Mouse (Mus musculus) lung, embryonic 14.5 days (tissue): ENCODE results near the gene Trmt10c. TPM values are rescaled to one million over a fixed set of nuclear protein-coding genes. Genes with fewer than 3 reads are reported as not detected.
A peak's percentile ranks its signal among the peaks of the same experiment; 100 is the strongest.
"Not testable (repeated sequence)": the region's sequence is repeated elsewhere in the genome, so short reads cannot be mapped to it uniquely, and the experiment has no call there.

Source experiments
- ATAC-seq: fragments of 200-750 bp; cut with Nextera tagmentation; 2 replicates; pipeline ENCODE4 v1.8.0; 2017; ENCODE audit warnings: mild to moderate bottlenecking, moderate TSS enrichment, moderate library complexity; ENCODE audit not compliant: insufficient read depth
- DNase-seq: peaks from one replicate; pipeline ENCODE4 v3.0.0-alpha.2; 2015
- H3K27ac ChIP-seq: fragments of 300-500 bp; sonication (generic); 2 replicates; pipeline ENCODE4 v1.5.1; 2014; ENCODE audit warnings: low read depth, mild to moderate bottlenecking, moderate library complexity
- H3K27me3 ChIP-seq: fragments of 300-500 bp; sonication (generic); 2 replicates; pipeline ENCODE4 v1.6.1; 2014; ENCODE audit warnings: low read length, control low read depth; ENCODE audit not compliant: insufficient read depth
- H3K36me3 ChIP-seq: fragments of 300-500 bp; sonication (generic); 2 replicates; pipeline ENCODE4 v1.6.1; 2014; ENCODE audit warnings: control low read depth; ENCODE audit not compliant: insufficient read depth
- H3K4me1 ChIP-seq: fragments of 300-500 bp; sonication (generic); 2 replicates; pipeline ENCODE4 v1.6.1; 2014; ENCODE audit warnings: antibody characterized with exemption, control low read depth; ENCODE audit not compliant: insufficient read depth
- H3K4me2 ChIP-seq: fragments of 300-500 bp; sonication (generic); 2 replicates; pipeline ENCODE4 v1.6.1; 2014; ENCODE audit warnings: mild to moderate bottlenecking
- H3K4me3 ChIP-seq: fragments of 300-500 bp; sonication (generic); 2 replicates; pipeline ENCODE4 v1.5.1; 2014; ENCODE audit warnings: low read depth, low read length
- H3K9ac ChIP-seq: fragments of 300-500 bp; sonication (generic); 2 replicates; pipeline ENCODE4 v1.6.1; 2014
- H3K9me3 ChIP-seq: fragments of 300-500 bp; sonication (generic); 2 replicates; pipeline ENCODE4 v1.6.1; 2016; ENCODE audit warnings: low read depth, low read length, control low read depth
- CTCF ChIP-seq: IDR thresholded peaks from 2 replicates; pipeline ENCODE4 v1.5.1; 2016; ENCODE audit warnings: antibody characterized with exemption, low read depth
- WGBS: fragments of 180-500 bp; shearing (Covaris S2); extraction: QIAGEN DNeasy Blood & Tissue Kit; methylation state at CpG from one replicate; pipeline ENCODE4 v1.1.7; 2014; 5-methylcytosine and 5-hydroxymethylcytosine counted together
- polyA plus RNA-seq: library from polyadenylated mRNA; unstranded; fragments of >200 nt; fragmentation: Nextera tagmentation; extraction: Ambion mirVana; gene quantifications from 2 replicates; pipeline ENCODE4 v1.2.1, GENCODE M21; 2014

Gene Trmt10c
- polyA plus RNA-seq, 1 experiment from 2014 or later = 27.5 TPM

DNA sequence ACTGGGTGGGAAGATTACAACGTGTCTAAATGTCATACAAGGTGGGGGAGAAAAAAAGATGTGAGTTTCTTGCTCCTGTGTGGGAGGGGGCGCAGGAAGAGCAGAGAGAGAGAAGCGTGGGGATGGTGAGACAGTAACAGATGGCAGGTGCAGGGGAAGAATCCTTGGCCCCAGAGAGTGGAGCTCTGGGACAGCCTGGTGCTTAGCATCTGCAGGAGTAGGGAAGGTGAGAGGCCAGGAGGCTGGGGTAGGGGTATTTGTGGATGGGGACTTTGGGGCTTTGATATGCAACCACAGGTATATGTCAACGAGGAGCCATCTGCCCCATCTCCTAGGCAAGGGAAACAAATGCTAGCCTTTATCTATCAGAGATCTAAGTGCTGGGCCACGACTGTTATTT, 36.9 kb upstream of the Trmt10c start:
- H3K36me3 ChIP-seq = no peaks in the 10 kb centered on the region
- no peak overlapping the region for H3K9ac ChIP-seq
- no peaks in the 10 kb centered on the region for H3K4me1 ChIP-seq
- no peaks in the 10 kb centered on the region for H3K9me3 ChIP-seq
- WGBS = 73% methylated on average over 5 of the region's 5 CpGs
- H3K27me3 ChIP-seq = no peaks in the 10 kb centered on the region
- no peak for TF ChIP-seq CTCF
- peak overlapping the region; percentile 66; the same call in 1 of the 2 replicates for H3K4me3 ChIP-seq
- H3K4me2 ChIP-seq = peak overlapping the region; percentile 60; the same call in 1 of the 2 replicates
- DNase-seq = no peak
- H3K27ac ChIP-seq = peak overlapping the region; percentile 0; the same call in 1 of the 2 replicates
- peak; percentile 22; the same call in 1 of the 2 replicates for ATAC-seq

DNA sequence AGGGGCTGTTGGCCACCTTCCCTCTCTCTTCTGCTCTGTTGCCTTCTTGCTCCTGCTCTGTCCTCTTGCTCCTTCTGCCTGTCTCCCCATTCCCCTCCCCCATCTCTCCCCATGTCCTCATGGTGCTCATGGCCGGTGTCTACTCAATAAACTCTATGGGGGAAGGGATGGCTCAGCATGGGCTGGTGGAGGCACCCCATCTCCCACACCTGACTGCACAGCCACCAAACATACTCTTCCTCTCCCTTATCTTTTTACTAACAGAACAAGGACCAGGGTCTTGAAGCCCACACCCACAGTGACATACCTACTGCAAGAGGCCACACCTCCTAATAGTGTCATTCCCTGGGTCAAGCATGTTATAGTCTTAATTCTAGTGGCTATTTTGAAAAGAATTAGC, 36.5 kb upstream of the Trmt10c start:
- no peaks in the 10 kb centered on the region for H3K4me1 ChIP-seq
- no peaks in the 10 kb centered on the region for H3K9me3 ChIP-seq
- no peak for TF ChIP-seq CTCF
- ATAC-seq = peak; percentile 1; the same call in 1 of the 2 replicates
- no peak overlapping the region for H3K27ac ChIP-seq
- no peaks in the 10 kb centered on the region for H3K36me3 ChIP-seq
- WGBS = 70% methylated on average over 1 of the region's 1 CpGs
- H3K9ac ChIP-seq = no peak overlapping the region
- no peak overlapping the region for H3K4me3 ChIP-seq
- H3K27me3 ChIP-seq = no peaks in the 10 kb centered on the region
- H3K4me2 ChIP-seq = no peak overlapping the region
- no peak for DNase-seq

DNA sequence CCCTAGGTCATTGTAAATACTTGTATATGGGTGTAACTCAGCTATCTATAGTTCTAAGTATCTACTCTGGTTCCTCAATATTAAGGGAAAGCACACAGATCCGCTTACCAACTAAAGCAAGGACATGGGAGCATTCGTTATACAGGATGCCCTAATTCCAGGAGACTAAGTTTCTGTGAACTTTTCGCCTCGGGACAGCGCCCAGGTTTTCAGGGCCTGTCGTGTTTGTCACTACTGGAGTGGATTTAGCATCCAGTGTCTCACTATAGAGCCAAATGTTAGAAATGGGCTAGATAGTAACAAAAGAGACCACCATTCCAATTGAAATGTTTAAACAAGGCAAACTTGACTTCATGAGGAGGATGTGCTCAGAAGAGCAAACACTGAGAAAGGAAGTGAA, 35.5 kb upstream of the Trmt10c start:
- 86% methylated on average over 6 of the region's 6 CpGs for WGBS
- H3K9me3 ChIP-seq, ATAC-seq, H3K4me1 ChIP-seq, H3K4me2 ChIP-seq, H3K27me3 ChIP-seq, H3K9ac ChIP-seq, H3K36me3 ChIP-seq, DNase-seq, H3K27ac ChIP-seq, H3K4me3 ChIP-seq: not testable (repeated sequence)

DNA sequence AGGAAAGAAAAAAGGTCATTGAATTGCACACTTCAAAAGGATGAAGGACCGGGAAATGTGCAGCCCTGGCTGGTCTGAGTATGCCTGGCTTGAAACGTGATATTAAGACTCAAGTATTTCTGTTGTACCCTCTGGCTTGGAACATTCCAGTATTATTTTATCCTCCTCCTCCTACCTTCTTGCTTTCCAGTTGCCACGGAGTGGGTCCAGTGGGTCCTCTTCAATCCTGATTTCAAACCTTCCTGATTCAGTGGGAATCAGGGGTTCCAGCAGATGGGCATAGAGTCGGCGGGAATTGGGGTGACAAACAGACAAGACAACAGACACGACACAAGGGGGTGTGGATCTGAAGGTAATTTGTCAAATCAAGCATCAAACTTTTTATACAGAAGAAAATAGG, 34.9 kb upstream of the Trmt10c start:
- H3K36me3 ChIP-seq = no peaks in the 10 kb centered on the region
- TF ChIP-seq CTCF = no peak
- no peak overlapping the region for H3K4me3 ChIP-seq
- 68% methylated on average over 6 of the region's 6 CpGs for WGBS
- H3K27me3 ChIP-seq = no peaks in the 10 kb centered on the region
- no peak overlapping the region for H3K9ac ChIP-seq
- ATAC-seq (no peak), DNase-seq (no peak)
- no peaks in the 10 kb centered on the region for H3K4me1 ChIP-seq
- no peaks in the 10 kb centered on the region for H3K9me3 ChIP-seq
- no peak overlapping the region for H3K27ac ChIP-seq
- no peak overlapping the region for H3K4me2 ChIP-seq

DNA sequence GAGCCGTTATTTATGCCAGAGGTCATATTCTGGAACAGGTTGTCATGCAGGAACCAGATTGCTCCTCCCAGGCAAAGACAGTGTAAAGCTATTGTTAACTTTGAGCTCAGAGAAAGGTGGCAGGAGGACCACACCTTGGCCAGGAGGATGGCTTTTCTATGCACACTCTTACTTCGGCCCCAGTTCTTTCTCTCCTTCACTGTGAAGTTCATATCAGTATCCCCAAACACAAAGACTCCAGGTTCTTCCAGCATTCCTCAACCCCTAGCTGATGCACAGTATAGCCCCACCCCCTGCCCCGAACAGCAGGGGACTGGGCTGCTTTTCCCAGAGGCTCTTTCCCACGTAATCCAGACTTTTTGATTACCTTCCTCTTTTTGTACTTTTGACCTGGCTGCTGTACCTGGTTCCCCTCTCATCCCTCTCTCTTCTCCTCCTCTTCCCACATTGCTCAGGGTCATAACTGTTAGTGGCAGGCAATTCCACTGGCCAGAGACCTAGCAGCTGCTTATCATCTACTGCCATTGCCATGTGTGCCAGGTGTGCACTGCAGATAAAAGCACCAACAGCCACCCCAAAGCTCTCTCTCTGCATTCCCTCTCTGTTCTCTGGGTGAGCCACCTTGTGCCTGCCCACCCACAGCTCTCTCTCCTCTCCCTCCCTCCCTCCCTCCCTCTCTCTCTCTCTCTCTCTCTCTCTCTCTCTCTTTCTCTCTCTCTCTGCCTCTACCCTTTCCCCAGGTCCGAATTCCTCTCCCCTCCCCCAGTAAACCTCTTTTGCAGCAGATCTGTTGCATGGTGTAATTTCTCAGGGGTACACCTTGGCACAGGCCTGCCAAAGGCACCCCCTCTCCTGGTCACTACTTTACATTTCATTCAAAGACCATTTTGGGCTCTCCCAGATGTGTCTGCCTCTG, 34.0 kb upstream of the Trmt10c start:
- no peaks in the 10 kb centered on the region for H3K9me3 ChIP-seq
- no peaks in the 10 kb centered on the region for H3K4me1 ChIP-seq
- DNase-seq = no peak
- no peaks in the 10 kb centered on the region for H3K27me3 ChIP-seq
- H3K9ac ChIP-seq = no peak overlapping the region
- no peak; the same call in 1 of the 2 replicates for ATAC-seq
- H3K27ac ChIP-seq = no peak overlapping the region
- H3K4me3 ChIP-seq = no peak overlapping the region
- H3K4me2 ChIP-seq = no peak overlapping the region
- no peaks in the 10 kb centered on the region for H3K36me3 ChIP-seq
- no peak for TF ChIP-seq CTCF
- 37% methylated on average over 5 of the region's 5 CpGs for WGBS

DNA sequence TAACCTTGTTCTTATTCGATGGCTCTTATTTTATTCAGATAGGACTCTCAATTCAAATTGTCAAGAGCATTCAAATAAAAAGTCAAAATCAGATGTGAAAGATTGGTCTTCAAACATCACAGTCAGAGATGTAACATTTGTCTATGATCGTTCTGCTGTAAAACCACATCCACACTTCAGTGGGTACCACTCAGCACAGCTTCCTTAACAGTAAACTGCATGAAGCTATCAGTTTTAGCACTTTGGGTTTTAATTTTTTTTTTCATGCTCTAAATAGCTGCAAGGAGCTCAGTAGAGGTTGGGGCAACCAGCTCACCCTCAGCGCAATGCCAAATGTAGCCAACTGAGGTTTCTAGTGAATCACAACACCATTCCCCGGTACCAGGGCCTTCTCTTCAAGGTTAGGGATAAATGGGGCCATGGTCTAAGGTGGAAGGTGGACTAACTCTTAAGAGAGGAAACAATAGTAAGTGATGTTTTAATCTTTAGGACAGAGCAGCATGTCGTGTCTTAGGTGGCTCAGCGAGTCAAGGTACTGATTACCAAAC, 31.0 kb upstream of the Trmt10c start:
- H3K4me2 ChIP-seq = no peak overlapping the region
- H3K4me3 ChIP-seq = no peak overlapping the region
- DNase-seq (no peak), ATAC-seq (no peak)
- no peaks in the 10 kb centered on the region for H3K36me3 ChIP-seq
- no peaks in the 10 kb centered on the region for H3K9me3 ChIP-seq
- TF ChIP-seq CTCF = no peak
- 86% methylated on average over 6 of the region's 6 CpGs for WGBS
- no peaks in the 10 kb centered on the region for H3K27me3 ChIP-seq
- no peak overlapping the region for H3K9ac ChIP-seq
- H3K27ac ChIP-seq = no peak overlapping the region
- H3K4me1 ChIP-seq = no peaks in the 10 kb centered on the region

DNA sequence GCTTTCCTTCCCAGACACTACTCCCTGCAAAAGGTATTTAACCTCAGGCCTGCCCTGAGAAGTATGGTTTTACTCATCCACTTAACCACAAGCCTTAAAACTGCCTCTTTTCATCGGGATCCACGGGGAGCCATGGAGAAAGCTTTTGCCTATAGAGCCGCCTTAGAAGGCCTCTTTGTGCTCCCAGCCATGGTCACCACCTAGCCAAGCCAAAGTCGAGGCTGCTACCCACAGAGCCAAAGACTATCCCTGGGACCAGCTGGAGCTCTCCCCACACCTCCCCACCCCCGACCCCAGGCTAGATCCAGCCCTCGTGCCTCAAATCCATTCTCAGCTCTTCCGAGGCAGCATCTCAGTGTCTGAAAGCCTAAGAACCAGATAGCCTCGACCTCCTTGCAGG, 28.5 kb upstream of the Trmt10c start:
- Histone ChIP-seq H3K9me3 (no peaks in the 10 kb centered on the region), H3K4me2 (no peak overlapping the region), H3K4me1 (no peaks in the 10 kb centered on the region), H3K9ac (no peak overlapping the region), H3K27ac (no peak overlapping the region), H3K36me3 (no peaks in the 10 kb centered on the region), H3K27me3 (no peaks in the 10 kb centered on the region), H3K4me3 (no peak overlapping the region)
- WGBS = 46% methylated on average over 8 of the region's 8 CpGs
- no peak for TF ChIP-seq CTCF
- no peak for ATAC-seq
- DNase-seq = no peak
